Mouse (Mus musculus) midbrain, embryonic 13.5 days (tissue): ENCODE data around the gene Hoxd4. TPM values are rescaled to one million over a fixed set of nuclear protein-coding genes. Genes with fewer than 3 reads are reported as not detected.

Experiments used
- ATAC-seq: fragments of 200-750 bp; cut with Nextera tagmentation; 2 replicates; pipeline ENCODE4 v1.8.0; 2017; ENCODE audit warnings: mild to moderate bottlenecking, moderate TSS enrichment, moderate library complexity
- H3K27ac ChIP-seq: fragments of 300-500 bp; sonication (generic); 2 replicates; pipeline ENCODE4 v1.5.1; 2015; ENCODE audit warnings: inconsistent platforms, mild to moderate bottlenecking, moderate library complexity
- H3K27me3 ChIP-seq: fragments of 300-500 bp; sonication (generic); 2 replicates; pipeline ENCODE4 v1.6.1; 2015; ENCODE audit warnings: mild to moderate bottlenecking, inconsistent platforms
- H3K36me3 ChIP-seq: fragments of 300-500 bp; sonication (generic); 2 replicates; pipeline ENCODE4 v1.6.1; 2015; ENCODE audit warnings: mild to moderate bottlenecking, inconsistent platforms
- H3K4me1 ChIP-seq: fragments of 300-500 bp; sonication (generic); replicated peaks from 2 replicates; pipeline ENCODE4 v1.6.1; 2015; ENCODE audit warnings: inconsistent platforms
- H3K4me2 ChIP-seq: fragments of 300-500 bp; sonication (generic); replicated peaks from 2 replicates; pipeline ENCODE4 v1.6.1; 2015; ENCODE audit warnings: moderate library complexity, mild to moderate bottlenecking, inconsistent platforms
- H3K4me3 ChIP-seq: fragments of 300-500 bp; sonication (generic); replicated peaks from 2 replicates; pipeline ENCODE4 v1.5.1; 2015; ENCODE audit warnings: mild to moderate bottlenecking, inconsistent platforms
- H3K9ac ChIP-seq: fragments of 300-500 bp; sonication (generic); replicated peaks from 2 replicates; pipeline ENCODE4 v1.6.1; 2015; ENCODE audit warnings: mild to moderate bottlenecking, inconsistent platforms
- H3K9me3 ChIP-seq: fragments of 300-500 bp; sonication (generic); 2 replicates; pipeline ENCODE4 v1.6.1; 2016; ENCODE audit warnings: mild to moderate bottlenecking, inconsistent platforms
- WGBS: fragments of 180-500 bp; shearing (Covaris S2); methylation state at CpG from one replicate; pipeline ENCODE4 v1.1.7; 2015; 5-methylcytosine and 5-hydroxymethylcytosine counted together
- microRNA counts: library from miRNA; unstranded; fragments of <30 nt; microRNA quantifications from one replicate; lab custom pipeline; 2016
- microRNA-seq: library from miRNA; unstranded; fragments of <30 nt; microRNA quantifications from one replicate; pipeline ENCODE4, GENCODE M21; 2016
- polyA plus RNA-seq: library from polyadenylated mRNA; unstranded; fragments of >200 nt; fragmentation: Nextera tagmentation; extraction: Ambion mirVana; gene quantifications from 2 replicates; pipeline ENCODE4 v1.2.1, GENCODE M21; 2015

Hoxd4 gene
- polyA plus RNA-seq, 1 experiment from 2014 or later = not detected

DNA sequence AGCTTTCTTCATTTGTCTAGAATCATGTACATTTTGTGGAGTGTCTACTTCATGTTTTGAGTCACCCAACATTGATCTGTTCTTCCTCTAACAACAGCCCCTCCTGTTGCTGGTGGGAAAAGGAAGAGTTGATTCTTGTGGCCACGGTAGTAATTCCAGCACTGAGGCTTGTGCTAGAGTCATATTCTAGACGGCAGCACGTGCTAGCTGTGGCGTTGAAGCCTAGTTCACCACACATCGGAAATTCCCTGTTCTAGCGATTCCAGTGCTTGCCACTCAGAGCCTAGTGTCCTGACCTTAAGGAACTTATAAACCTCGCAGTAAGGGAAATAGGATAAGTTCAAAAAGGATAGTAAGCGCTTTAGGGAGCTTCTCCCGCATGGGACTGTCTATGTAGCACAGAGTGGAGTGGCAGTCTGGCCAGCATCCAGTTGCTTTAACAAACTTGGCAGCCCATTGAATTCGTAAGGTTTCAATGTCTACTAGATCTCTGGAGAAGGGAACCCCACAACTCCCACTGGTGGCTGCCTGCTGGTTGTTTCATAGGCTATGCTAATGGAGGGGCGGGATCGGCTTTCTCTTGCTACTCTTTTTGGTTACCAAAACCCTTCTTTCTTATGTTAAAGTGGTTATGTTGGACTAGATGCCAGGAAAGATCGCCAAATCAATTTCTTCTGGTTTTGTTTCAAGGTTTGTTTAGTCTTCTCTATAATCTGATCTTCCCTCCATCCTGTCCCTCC, 66.0 kb downstream of the Hoxd4 start:
- Histone ChIP-seq H3K4me3 (no peak overlapping the region), H3K9me3 (no peaks in the 10 kb centered on the region), H3K27me3 (peaks cover 10% of the 10 kb centered on the region; the same call in 1 of the 2 replicates), H3K36me3 (no peaks in the 10 kb centered on the region), H3K4me2 (no peak overlapping the region), H3K4me1 (no peaks in the 10 kb centered on the region), H3K9ac (no peak overlapping the region), H3K27ac (no peak overlapping the region)
- ATAC-seq = no peak
- 69% methylated on average over 13 of the region's 13 CpGs for WGBS

MicroRNAs within 50 kb of the gene (microRNA counts, 519-probe panel; counts per million panel counts)
- microRNA mmu-miR-10b (lab: Ali Mortazavi, UCI) = 110 counts per million, percentile 56 among the panel's probes with 10 or more counts

Small RNA genes lying within 50 kb of the gene (microRNA-seq; reads per million reads assigned to microRNA genes)
- gene Gm44463 = not detected
- gene Mir10b = 225 reads per million, percentile 61 among the genes with 10 or more reads in this experiment

Other genes starting within 250 kb of the Hoxd4 start
- 51.2 and 63.7 TPM in 2 replicates for gene Lnpk, start 132.5 kb upstream of the Hoxd4 start, polyA plus RNA-seq
- gene Evx2, start 52.4 kb upstream of the Hoxd4 start, polyA plus RNA-seq = 0.62 and 0.89 TPM in 2 replicates
- gene Hoxd13, start 43.6 kb upstream of the Hoxd4 start, polyA plus RNA-seq = not detected in 2 replicates
- not detected in 2 replicates for gene Hoxd12, start 36.9 kb upstream of the Hoxd4 start, polyA plus RNA-seq
- not detected in 2 replicates for gene Hoxd11, start 32.4 kb upstream of the Hoxd4 start, polyA plus RNA-seq
- not detected in 2 replicates for gene Hoxd10, start 20.0 kb upstream of the Hoxd4 start, polyA plus RNA-seq
- not detected in 2 replicates for gene Hoxd9, start 14.2 kb upstream of the Hoxd4 start, polyA plus RNA-seq
- gene Hoxd8, start 7.3 kb upstream of the Hoxd4 start, polyA plus RNA-seq = 0.08 TPM in 1 of 2 replicates, not detected in the other
- 0.17 TPM in 2 replicates for gene Hoxd3, start within 50 bp of the Hoxd4 start, polyA plus RNA-seq
- gene Gm28230, start 14.8 kb downstream of the Hoxd4 start, polyA plus RNA-seq = not detected in 2 replicates
- 0.08 TPM in 1 of 2 replicates, not detected in the other for gene Hoxd1, start 51.1 kb downstream of the Hoxd4 start, polyA plus RNA-seq
- 123 and 132 TPM in 2 replicates for gene Mtx2, start 113.9 kb downstream of the Hoxd4 start, polyA plus RNA-seq